Mouse (Mus musculus) lung, postnatal 0 days (tissue): ENCODE results near the gene Gtf3c2. TPM values are rescaled to one million over a fixed set of nuclear protein-coding genes. Genes with fewer than 3 reads are reported as not detected.
"Not testable (repeated sequence)": the region's sequence is repeated elsewhere in the genome, so short reads cannot be mapped to it uniquely, and the experiment has no call there.

Source experiments
- ATAC-seq: fragments of 200-750 bp; cut with Nextera tagmentation; 2 replicates; pipeline ENCODE4 v1.8.0; 2017; ENCODE audit warnings: moderate library complexity
- DNase-seq: peaks from one replicate; pipeline ENCODE4 v3.0.0-alpha.2; 2016; ENCODE audit warnings: low spot score
- H3K27ac ChIP-seq: fragments of 300-500 bp; sonication (generic); 2 replicates; pipeline ENCODE4 v1.5.1; 2014; ENCODE audit warnings: antibody characterized with exemption, mild to moderate bottlenecking, low read length, mixed read lengths
- H3K27me3 ChIP-seq: fragments of 300-500 bp; sonication (generic); replicated peaks from 2 replicates; pipeline ENCODE4 v1.6.1; 2014; ENCODE audit warnings: low read length, mixed read lengths; ENCODE audit not compliant: insufficient read depth
- H3K36me3 ChIP-seq: fragments of 300-500 bp; sonication (generic); 2 replicates; pipeline ENCODE4 v1.6.1; 2014; ENCODE audit warnings: low read length, mixed read lengths; ENCODE audit not compliant: insufficient read depth
- H3K4me1 ChIP-seq: fragments of 300-500 bp; sonication (generic); 2 replicates; pipeline ENCODE4 v1.6.1; 2014; ENCODE audit warnings: antibody characterized with exemption, low read depth, low read length, mixed read lengths; ENCODE audit not compliant: insufficient read depth
- H3K4me2 ChIP-seq: fragments of 300-500 bp; sonication (generic); replicated peaks from 2 replicates; pipeline ENCODE4 v1.6.1; 2014; ENCODE audit warnings: low read depth, mild to moderate bottlenecking, low read length, moderate library complexity, mixed read lengths
- H3K4me3 ChIP-seq: fragments of 300-500 bp; sonication (generic); 2 replicates; pipeline ENCODE4 v1.5.1; 2014; ENCODE audit warnings: low read depth, low read length
- H3K9ac ChIP-seq: fragments of 300-500 bp; sonication (generic); replicated peaks from 2 replicates; pipeline ENCODE4 v1.6.1; 2014; ENCODE audit warnings: low read depth, mild to moderate bottlenecking
- H3K9me3 ChIP-seq: fragments of 300-500 bp; sonication (generic); 2 replicates; pipeline ENCODE4 v1.6.1; 2016; ENCODE audit warnings: low read length, mixed read lengths
- CTCF ChIP-seq: IDR thresholded peaks from 2 replicates; pipeline ENCODE4 v1.5.1; 2016; ENCODE audit warnings: antibody characterized with exemption, mild to moderate bottlenecking
- EP300 ChIP-seq: IDR thresholded peaks from 2 replicates; pipeline ENCODE4 v1.6.1; 2016; ENCODE audit warnings: antibody characterized with exemption, mild to moderate bottlenecking, control low read depth
- WGBS: fragments of 180-500 bp; shearing (Covaris S2); extraction: QIAGEN DNeasy Blood & Tissue Kit; methylation state at CpG from one replicate; pipeline ENCODE4 v1.1.7; 2014; 5-methylcytosine and 5-hydroxymethylcytosine counted together
- polyA plus RNA-seq: library from polyadenylated mRNA; unstranded; fragments of >200 nt; fragmentation: Nextera tagmentation; extraction: Ambion mirVana; gene quantifications from 2 replicates; pipeline ENCODE4 v1.2.1, GENCODE M21; 2015

Gene Gtf3c2
- polyA plus RNA-seq, 1 experiment from 2014 or later, result 24.2 TPM

- Histone ChIP-seq H3K9ac (peak overlapping the region; percentile 61), H3K9me3 (no peaks in the 10 kb centered on the region), H3K4me2 (peak overlapping the region; percentile 96), H3K27ac (peak overlapping the region; percentile 86), H3K4me3 (peak overlapping the region; percentile 76), H3K27me3 (no peaks in the 10 kb centered on the region), H3K4me1 (no peaks in the 10 kb centered on the region; the same call in 1 of the 2 replicates), H3K36me3 (no peaks in the 10 kb centered on the region)
- ATAC-seq, result peak; percentile 45
- peak; percentile 63 for DNase-seq
- TF ChIP-seq CTCF (peak; percentile 33), EP300 (no peak)
- WGBS, result 0% methylated on average over 39 of the region's 40 CpGs
Measured at GRCm38 (mm10) chr5:31219911-31220447, 40.0 kb upstream of the Gtf3c2 start.

- Histone ChIP-seq H3K9me3 (no peaks in the 10 kb centered on the region), H3K4me3 (peak overlapping the region; percentile 76), H3K36me3 (no peaks in the 10 kb centered on the region), H3K27ac (peak overlapping the region; percentile 86), H3K9ac (peak overlapping the region; percentile 61; the same call in 1 of the 2 replicates), H3K4me2 (peak overlapping the region; percentile 96), H3K27me3 (no peaks in the 10 kb centered on the region), H3K4me1 (no peaks in the 10 kb centered on the region; the same call in 1 of the 2 replicates)
- DNase-seq (no peak), ATAC-seq (no peak)
- WGBS, result under 1% methylated on average over 11 of the region's 11 CpGs
- TF ChIP-seq EP300 (no peak), CTCF (no peak)
Measured at GRCm38 (mm10) chr5:31219474-31219873, 39.5 kb upstream of the Gtf3c2 start.

- WGBS, result 2% methylated on average over 2 of the region's 2 CpGs
- no peaks in the 10 kb centered on the region for H3K36me3 ChIP-seq
- peak overlapping the region; percentile 96 for H3K4me2 ChIP-seq
- ATAC-seq, result no peak
- H3K27me3 ChIP-seq, result no peaks in the 10 kb centered on the region
- no peaks in the 10 kb centered on the region for H3K9me3 ChIP-seq
- H3K27ac ChIP-seq, result 0 out of 2 replicates have a peak overlapping the region, but pooled peaks have one; percentile 2
- no peaks in the 10 kb centered on the region; the same call in 1 of the 2 replicates for H3K4me1 ChIP-seq
- no peak for TF ChIP-seq EP300
- TF ChIP-seq CTCF, result peak; percentile 56
- H3K9ac ChIP-seq, result no peak overlapping the region
- DNase-seq, result peak; percentile 66
- H3K4me3 ChIP-seq, result peak overlapping the region; percentile 76
Measured at GRCm38 (mm10) chr5:31219070-31219469, 39.1 kb upstream of the Gtf3c2 start.

- no peak overlapping the region for H3K9ac ChIP-seq
- peak overlapping the region; percentile 26; the same call in 1 of the 2 replicates for H3K27ac ChIP-seq
- 26% methylated on average over 5 of the region's 7 CpGs for WGBS
Measured at GRCm38 (mm10) chr5:31218294-31218693, 38.4 kb upstream of the Gtf3c2 start.

GRCm38 (mm10) chr5:31216554-31216953 is 36.6 kb upstream of the Gtf3c2 start:
- not testable (repeated sequence) for H3K4me1 ChIP-seq, H3K4me3 ChIP-seq, H3K27me3 ChIP-seq, H3K9ac ChIP-seq, ATAC-seq, H3K4me2 ChIP-seq, H3K36me3 ChIP-seq, H3K9me3 ChIP-seq, DNase-seq, H3K27ac ChIP-seq
- 85% methylated on average over 6 of the region's 6 CpGs for WGBS

More at GRCm38 (mm10) chr5:31218294-31218693, 38.4 kb upstream of the Gtf3c2 start:
- ATAC-seq (no peak), DNase-seq (no peak)
- no peaks in the 10 kb centered on the region for H3K9me3 ChIP-seq
- no peak overlapping the region for H3K4me3 ChIP-seq
- no peaks in the 10 kb centered on the region for H3K36me3 ChIP-seq
- H3K4me2 ChIP-seq, result no peak overlapping the region
- no peaks in the 10 kb centered on the region; the same call in 1 of the 2 replicates for H3K4me1 ChIP-seq
- no peaks in the 10 kb centered on the region for H3K27me3 ChIP-seq
- TF ChIP-seq EP300 (no peak), CTCF (peak; percentile 17)

- no peak for DNase-seq
- 94% methylated on average over 6 of the region's 6 CpGs for WGBS
- peaks cover 12% of the 10 kb centered on the region; the same call in 1 of the 2 replicates for H3K4me1 ChIP-seq
- no peak for TF ChIP-seq CTCF
- TF ChIP-seq EP300, result no peak
- no peak overlapping the region for H3K27ac ChIP-seq
- ATAC-seq, result no peak
- H3K36me3 ChIP-seq, result peaks cover 32% of the 10 kb centered on the region; the same call in 1 of the 2 replicates
- H3K4me2 ChIP-seq, result no peak overlapping the region
- H3K9me3 ChIP-seq, result no peaks in the 10 kb centered on the region
- H3K27me3 ChIP-seq, result no peaks in the 10 kb centered on the region
- H3K9ac ChIP-seq, result no peak overlapping the region
- no peak overlapping the region for H3K4me3 ChIP-seq
Measured at GRCm38 (mm10) chr5:31204421-31204820, 24.5 kb upstream of the Gtf3c2 start.
